Mouse (Mus musculus): ENCODE results near the gene Mxd4. TPM values are rescaled to one million over a fixed set of nuclear protein-coding genes. Genes with fewer than 3 reads are reported as not detected.

Mxd4 gene
- polyA plus RNA-seq (2015; fragmentation: Nextera tagmentation; extraction: Ambion mirVana), result 32.0 and 33.9 TPM in 2 replicates

DNA sequence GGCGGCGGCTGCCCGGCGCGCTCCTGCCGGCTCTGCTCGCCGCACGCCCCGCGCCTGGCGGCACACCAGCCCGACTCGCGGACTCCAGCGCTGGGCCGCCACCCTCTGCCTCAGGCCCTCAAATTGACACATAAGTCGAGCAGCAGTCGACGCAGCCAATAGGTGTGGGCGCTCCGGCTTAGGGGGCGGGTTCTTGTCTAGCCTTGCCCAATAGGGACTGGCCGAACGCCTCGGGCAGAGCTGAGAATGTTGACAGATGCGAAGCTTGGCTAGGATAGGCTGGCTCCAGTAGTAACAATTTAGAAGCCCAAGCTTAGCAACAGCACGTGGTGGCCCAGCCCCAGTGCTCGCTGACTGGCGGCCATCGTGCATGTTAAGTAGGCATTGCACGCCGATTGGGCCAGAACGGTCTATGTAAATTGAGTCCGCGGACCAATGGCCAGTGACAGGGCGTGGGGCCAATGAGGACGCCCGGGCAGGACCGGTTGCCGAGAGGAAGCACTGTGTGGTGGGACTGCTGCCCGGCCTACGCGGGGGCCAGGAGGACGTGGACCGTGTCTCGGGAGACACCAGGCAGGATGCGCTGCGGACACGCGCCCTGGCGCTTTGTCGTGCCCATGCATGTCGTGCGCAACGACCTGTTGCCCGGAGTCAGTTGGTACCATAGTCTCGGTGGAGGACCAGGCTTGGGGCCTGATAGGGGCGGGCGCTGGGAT is at the start of gene Mxd4:
Gene Mxd4, minus strand, starts transcription at position 120 of the 716 bp plus-strand sequence.
- peak within 1 kb of the TSS; percentile 92 for H3K4me3 ChIP-seq (ENCODE audit: low read depth, low read length)
- H3K9ac ChIP-seq (ENCODE audit: low read depth, low read length), result peak within 1 kb of the TSS; percentile 87
- H3K36me3 ChIP-seq (ENCODE audit: control insufficient read depth, insufficient read depth, low read length), result no peaks in the 10 kb centered on the region
- H3K27ac ChIP-seq (ENCODE audit: low read length), result peak within 1 kb of the TSS; percentile 89
- H3K4me1 ChIP-seq (ENCODE audit: control insufficient read depth, insufficient read depth, low read length), result peaks cover 36% of the 10 kb centered on the region
- H3K4me2 ChIP-seq (ENCODE audit: low read length), result peak within 1 kb of the TSS; percentile 79
- under 1% methylated on average over 60 of the region's 60 CpGs for WGBS
- H3K9me3 ChIP-seq (replicated peaks; ENCODE audit: control insufficient read depth, low read length, poor library complexity, severe bottlenecking), result no peaks in the 10 kb centered on the region
- H3K27me3 ChIP-seq (ENCODE audit: control insufficient read depth, insufficient read depth, low read depth, low read length), result no peaks in the 10 kb centered on the region
- peak; percentile 99 for ATAC-seq

DNA sequence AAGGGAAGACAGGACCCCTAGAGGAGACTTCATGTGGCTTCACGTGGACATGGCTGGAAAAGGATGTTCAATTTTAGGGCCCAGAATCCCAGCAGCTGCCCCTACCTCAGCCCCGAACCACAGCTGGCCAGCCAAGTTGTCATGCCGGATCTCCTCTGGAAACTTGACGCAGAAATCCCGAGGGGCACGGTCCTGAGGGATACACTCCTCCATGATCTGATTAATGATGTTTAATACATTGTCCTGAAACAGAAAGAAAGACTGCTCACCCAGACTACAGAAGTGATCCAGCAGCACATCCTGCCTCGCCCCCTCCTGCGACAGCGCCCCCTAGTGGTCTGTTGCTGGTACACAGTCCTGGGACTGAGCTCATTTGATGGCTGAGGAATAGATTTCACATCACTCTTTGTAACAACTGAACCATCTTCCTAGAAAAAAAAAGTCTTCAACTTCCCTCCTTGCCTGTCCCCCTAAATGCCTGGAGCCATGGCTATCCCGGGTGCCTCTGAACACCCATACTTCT is 48.4 kb upstream of the Mxd4 start:
- no peaks in the 10 kb centered on the region for H3K4me1 ChIP-seq (ENCODE audit: control insufficient read depth, insufficient read depth, low read length)
- no peak overlapping the region for H3K4me2 ChIP-seq (ENCODE audit: low read length)
- no peaks in the 10 kb centered on the region for H3K27me3 ChIP-seq (ENCODE audit: control insufficient read depth, insufficient read depth, low read depth, low read length)
- 54% methylated on average over 10 of the region's 10 CpGs for WGBS
- no peak overlapping the region for H3K9ac ChIP-seq (ENCODE audit: low read depth, low read length)
- no peaks in the 10 kb centered on the region for H3K9me3 ChIP-seq (replicated peaks; ENCODE audit: control insufficient read depth, low read length, poor library complexity, severe bottlenecking)
- H3K4me3 ChIP-seq (ENCODE audit: low read depth, low read length), result no peak overlapping the region
- ATAC-seq, result no peak
- no peaks in the 10 kb centered on the region for H3K36me3 ChIP-seq (ENCODE audit: control insufficient read depth, insufficient read depth, low read length)
- H3K27ac ChIP-seq (ENCODE audit: low read length), result no peak overlapping the region

GRCm38 (mm10) chr5:34235056-34235455 is 47.5 kb upstream of the Mxd4 start:
- Histone ChIP-seq H3K9me3 (replicated peaks; ENCODE audit: control insufficient read depth, low read length, poor library complexity, severe bottlenecking) (no peaks in the 10 kb centered on the region), H3K36me3 (ENCODE audit: control insufficient read depth, insufficient read depth, low read length) (no peaks in the 10 kb centered on the region), H3K9ac (ENCODE audit: low read depth, low read length) (no peak overlapping the region), H3K4me1 (ENCODE audit: control insufficient read depth, insufficient read depth, low read length) (no peaks in the 10 kb centered on the region), H3K4me2 (ENCODE audit: low read length) (no peak overlapping the region), H3K27me3 (ENCODE audit: control insufficient read depth, insufficient read depth, low read depth, low read length) (no peaks in the 10 kb centered on the region), H3K27ac (ENCODE audit: low read length) (no peak overlapping the region), H3K4me3 (ENCODE audit: low read depth, low read length) (no peak overlapping the region)
- 76% methylated on average over 4 of the region's 4 CpGs for WGBS
- ATAC-seq, result no peak

GRCm38 (mm10) chr5:34233221-34233515 is 45.6 kb upstream of the Mxd4 start:
- H3K27me3 ChIP-seq (ENCODE audit: control insufficient read depth, insufficient read depth, low read depth, low read length), result no peaks in the 10 kb centered on the region
- no peaks in the 10 kb centered on the region for H3K9me3 ChIP-seq (replicated peaks; ENCODE audit: control insufficient read depth, low read length, poor library complexity, severe bottlenecking)
- H3K27ac ChIP-seq (ENCODE audit: low read length), result no peak overlapping the region
- no peak overlapping the region for H3K4me2 ChIP-seq (ENCODE audit: low read length)
- no peak overlapping the region for H3K9ac ChIP-seq (ENCODE audit: low read depth, low read length)
- no peaks in the 10 kb centered on the region for H3K4me1 ChIP-seq (ENCODE audit: control insufficient read depth, insufficient read depth, low read length)
- no peak for ATAC-seq
- no peaks in the 10 kb centered on the region for H3K36me3 ChIP-seq (ENCODE audit: control insufficient read depth, insufficient read depth, low read length)
- H3K4me3 ChIP-seq (ENCODE audit: low read depth, low read length), result no peak overlapping the region
- WGBS, result 86% methylated on average over 6 of the region's 6 CpGs

DNA sequence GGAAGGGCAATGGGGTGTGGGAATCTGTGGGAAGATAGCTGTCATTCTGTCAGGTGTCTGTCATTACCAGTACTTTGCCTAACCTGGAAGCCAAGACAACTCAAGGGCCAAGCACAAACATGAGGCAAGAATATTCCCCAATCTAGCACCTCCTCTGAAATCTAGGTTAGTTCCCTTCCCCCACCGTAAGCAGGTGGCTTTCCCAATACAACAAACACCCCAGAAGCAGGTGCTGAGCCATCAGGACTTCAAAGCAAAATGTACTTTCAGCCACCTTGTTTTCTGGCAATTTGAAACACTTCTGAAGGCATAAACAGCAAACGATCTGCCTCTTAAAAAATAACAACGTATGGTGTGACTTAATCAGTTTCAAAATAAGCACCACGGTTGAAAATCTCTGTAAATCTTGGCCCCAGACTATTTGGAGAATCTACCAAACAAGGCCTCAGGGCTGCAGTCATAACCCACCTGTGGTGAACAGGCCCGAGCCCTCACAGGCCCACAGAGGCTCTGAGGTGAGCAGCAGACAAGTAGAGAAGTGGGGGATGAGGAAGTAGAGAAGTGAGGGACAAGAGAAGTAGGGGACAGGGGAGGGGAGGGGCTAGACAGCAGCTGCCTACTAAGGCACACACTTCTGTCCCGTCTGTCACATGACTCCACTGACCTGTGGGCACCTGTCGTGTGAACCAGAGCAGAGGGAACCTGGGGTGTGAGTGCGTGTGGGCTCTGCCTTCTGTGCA is 45.1 kb upstream of the Mxd4 start:
- Histone ChIP-seq H3K36me3 (ENCODE audit: control insufficient read depth, insufficient read depth, low read length) (no peaks in the 10 kb centered on the region), H3K9ac (ENCODE audit: low read depth, low read length) (no peak overlapping the region), H3K27ac (ENCODE audit: low read length) (no peak overlapping the region), H3K4me3 (ENCODE audit: low read depth, low read length) (no peak overlapping the region), H3K9me3 (replicated peaks; ENCODE audit: control insufficient read depth, low read length, poor library complexity, severe bottlenecking) (no peaks in the 10 kb centered on the region), H3K4me2 (ENCODE audit: low read length) (no peak overlapping the region), H3K27me3 (ENCODE audit: control insufficient read depth, insufficient read depth, low read depth, low read length) (no peaks in the 10 kb centered on the region), H3K4me1 (ENCODE audit: control insufficient read depth, insufficient read depth, low read length) (no peaks in the 10 kb centered on the region)
- 79% methylated on average over 7 of the region's 8 CpGs for WGBS
- ATAC-seq, result no peak

DNA sequence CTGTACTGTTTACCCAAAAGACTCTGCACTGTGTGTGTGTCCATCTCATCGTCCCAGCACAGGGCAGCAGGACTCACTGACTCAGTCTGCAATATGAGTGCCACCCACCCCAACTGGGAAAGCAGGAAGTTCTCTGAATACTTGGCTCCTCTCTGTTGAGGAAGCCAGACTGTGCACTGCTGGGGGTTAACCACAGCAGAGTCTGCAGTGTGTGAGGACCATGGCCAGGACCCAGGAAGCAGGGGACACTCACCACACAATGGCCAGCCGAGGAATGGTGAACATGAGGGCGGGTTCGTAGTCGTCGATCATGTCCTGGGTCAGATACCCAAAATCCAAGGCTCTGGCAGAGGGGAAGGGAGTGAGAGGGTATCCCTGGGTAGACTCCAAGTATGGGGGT is 44.4 kb upstream of the Mxd4 start:
- Histone ChIP-seq H3K4me1 (ENCODE audit: control insufficient read depth, insufficient read depth, low read length) (no peaks in the 10 kb centered on the region), H3K27ac (ENCODE audit: low read length) (no peak overlapping the region), H3K4me3 (ENCODE audit: low read depth, low read length) (no peak overlapping the region), H3K9ac (ENCODE audit: low read depth, low read length) (no peak overlapping the region), H3K9me3 (replicated peaks; ENCODE audit: control insufficient read depth, low read length, poor library complexity, severe bottlenecking) (no peaks in the 10 kb centered on the region), H3K27me3 (ENCODE audit: control insufficient read depth, insufficient read depth, low read depth, low read length) (no peaks in the 10 kb centered on the region), H3K36me3 (ENCODE audit: control insufficient read depth, insufficient read depth, low read length) (no peaks in the 10 kb centered on the region), H3K4me2 (ENCODE audit: low read length) (no peak overlapping the region)
- WGBS, result 89% methylated on average over 6 of the region's 6 CpGs
- no peak for ATAC-seq

DNA sequence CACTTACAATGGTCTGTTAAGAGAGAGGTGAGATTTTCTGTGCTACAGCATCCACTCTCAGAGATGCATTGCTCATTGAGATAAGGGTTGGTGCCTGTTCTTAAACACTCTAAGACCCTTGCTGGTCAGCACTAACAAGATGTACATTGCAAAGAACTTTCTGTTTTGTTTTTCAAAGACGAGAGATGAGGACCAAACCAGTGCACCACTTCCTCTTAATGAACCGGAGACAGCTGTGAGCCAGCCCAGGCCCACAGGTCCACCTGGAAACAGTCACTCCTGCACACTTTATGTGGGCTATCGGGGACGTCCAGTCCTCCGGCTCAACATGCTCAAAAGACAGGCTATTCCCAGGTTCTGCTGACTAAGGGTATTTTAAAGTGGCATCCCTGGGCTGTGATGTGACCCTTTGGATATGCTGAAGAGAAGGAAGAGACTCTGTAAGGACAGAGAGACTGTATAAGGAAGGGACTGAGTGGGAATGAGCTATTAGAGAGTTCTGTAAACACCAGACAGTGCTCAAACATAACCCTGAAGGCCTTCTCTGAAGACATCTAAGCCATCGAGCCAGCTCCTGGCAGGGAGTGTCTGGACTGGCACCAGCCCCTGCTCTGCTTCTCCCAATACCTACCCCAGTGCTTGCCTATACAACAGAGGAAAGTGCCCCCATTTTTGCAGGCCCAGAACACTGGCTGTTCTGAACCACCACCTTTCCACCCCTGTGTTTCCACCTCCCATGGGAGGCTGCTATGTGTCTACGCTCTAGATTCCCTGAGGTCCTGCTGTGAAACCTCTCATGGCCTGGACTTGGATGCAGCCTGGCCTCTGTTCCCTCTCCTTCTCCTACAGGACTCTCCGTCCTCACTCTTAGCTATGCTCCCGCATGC is 43.3 kb upstream of the Mxd4 start:
- no peak overlapping the region for H3K4me3 ChIP-seq (ENCODE audit: low read depth, low read length)
- no peaks in the 10 kb centered on the region for H3K9me3 ChIP-seq (replicated peaks; ENCODE audit: control insufficient read depth, low read length, poor library complexity, severe bottlenecking)
- no peak overlapping the region for H3K4me2 ChIP-seq (ENCODE audit: low read length)
- 89% methylated on average over 9 of the region's 9 CpGs for WGBS
- H3K36me3 ChIP-seq (ENCODE audit: control insufficient read depth, insufficient read depth, low read length), result no peaks in the 10 kb centered on the region
- no peak overlapping the region for H3K27ac ChIP-seq (ENCODE audit: low read length)
- H3K4me1 ChIP-seq (ENCODE audit: control insufficient read depth, insufficient read depth, low read length), result no peaks in the 10 kb centered on the region
- ATAC-seq, result no peak
- no peak overlapping the region for H3K9ac ChIP-seq (ENCODE audit: low read depth, low read length)
- H3K27me3 ChIP-seq (ENCODE audit: control insufficient read depth, insufficient read depth, low read depth, low read length), result no peaks in the 10 kb centered on the region

DNA sequence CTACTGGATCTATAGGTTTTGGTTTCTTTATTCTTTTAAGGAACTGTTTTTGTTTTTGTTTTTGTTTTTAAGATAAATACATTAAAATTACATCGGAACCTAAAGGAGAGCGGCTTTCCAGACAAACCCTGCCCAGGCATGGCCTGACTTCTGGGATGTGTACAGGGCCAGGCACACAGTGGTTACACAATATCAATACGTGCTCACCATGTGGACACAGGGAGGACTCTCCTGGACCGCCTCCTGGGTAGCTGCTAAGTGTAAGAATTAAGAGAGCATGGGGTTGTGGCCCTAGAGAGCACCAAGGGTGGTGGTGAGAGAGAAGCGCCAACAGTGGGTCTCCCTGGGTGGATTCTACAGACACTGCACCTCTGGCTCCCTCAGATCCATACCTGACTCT is 42.0 kb upstream of the Mxd4 start:
- WGBS, result 89% methylated on average over 5 of the region's 5 CpGs
- H3K4me2 ChIP-seq (ENCODE audit: low read length), result no peak overlapping the region
- H3K4me3 ChIP-seq (ENCODE audit: low read depth, low read length), result no peak overlapping the region
- H3K27me3 ChIP-seq (ENCODE audit: control insufficient read depth, insufficient read depth, low read depth, low read length), result no peaks in the 10 kb centered on the region
- H3K4me1 ChIP-seq (ENCODE audit: control insufficient read depth, insufficient read depth, low read length), result no peaks in the 10 kb centered on the region
- ATAC-seq, result no peak
- no peak overlapping the region for H3K9ac ChIP-seq (ENCODE audit: low read depth, low read length)
- no peaks in the 10 kb centered on the region for H3K9me3 ChIP-seq (replicated peaks; ENCODE audit: control insufficient read depth, low read length, poor library complexity, severe bottlenecking)
- H3K27ac ChIP-seq (ENCODE audit: low read length), result no peak overlapping the region
- H3K36me3 ChIP-seq (ENCODE audit: control insufficient read depth, insufficient read depth, low read length), result no peaks in the 10 kb centered on the region

Data from midbrain, embryonic 16.5 days (tissue).